Mouse (Mus musculus) spleen, adult 2 months (tissue): Measurements from ENCODE around the gene Kiz. TPM values are rescaled to one million over a fixed set of nuclear protein-coding genes. Genes with fewer than 3 reads are reported as not detected.

ENCODE experiments used
- DNase-seq, 2 experiments: peaks; one replicate each; pipeline versions ENCODE4 v3.0.0 to v3.0.0-alpha.2; 2012 to 2021; ENCODE audit warnings: low spot score in 2 of 2, low read depth in 1 of 2
- H3K27ac ChIP-seq: fragments of 200-500 bp; 2 replicates; pipeline ENCODE4 v1.5.1; 2012; ENCODE audit warnings: low read length, inconsistent platforms; ENCODE audit not compliant: insufficient read depth
- H3K27me3 ChIP-seq: fragments of 200-500 bp; 2 replicates; pipeline ENCODE4 v1.6.1; 2012; ENCODE audit warnings: mild to moderate bottlenecking, moderate library complexity, low read length, inconsistent platforms; ENCODE audit not compliant: control insufficient read depth, insufficient read depth
- H3K36me3 ChIP-seq: fragments of 200-500 bp; 2 replicates; pipeline ENCODE4 v1.6.1; 2012; ENCODE audit warnings: mild to moderate bottlenecking, low read length, inconsistent platforms; ENCODE audit not compliant: control insufficient read depth, insufficient read depth
- H3K4me1 ChIP-seq: fragments of 200-500 bp; 2 replicates; pipeline ENCODE4 v1.6.1; 2011; ENCODE audit warnings: inconsistent platforms; ENCODE audit not compliant: control insufficient read depth, insufficient read depth, insufficient read length
- H3K4me3 ChIP-seq: fragments of 200-500 bp; 2 replicates; pipeline ENCODE4 v1.5.1; 2011; ENCODE audit warnings: mild to moderate bottlenecking, inconsistent platforms; ENCODE audit not compliant: insufficient read depth, insufficient read length; ENCODE audit errors: extremely low read depth
- CTCF ChIP-seq: fragments of 200-500 bp; IDR thresholded peaks from 2 replicates; pipeline ENCODE4 v1.5.1; 2011; ENCODE audit warnings: mild to moderate bottlenecking, inconsistent platforms; ENCODE audit not compliant: insufficient read depth, insufficient read length, insufficient replicate concordance; ENCODE audit errors: extremely low read depth
- POLR2A ChIP-seq: fragments of 200-500 bp; IDR thresholded peaks from 2 replicates; pipeline ENCODE4 v1.6.1; 2011; ENCODE audit warnings: low read depth, low read length, inconsistent platforms
- WGBS: fragments of 180-500 bp; shearing (Covaris S2); methylation state at CpG from one replicate; pipeline ENCODE4 v1.1.7; 2018; 5-methylcytosine and 5-hydroxymethylcytosine counted together
- polyA plus RNA-seq: library from polyadenylated mRNA; depleted of rRNA; stranded (reverse); fragments of >200 nt; gene quantifications from 2 replicates; pipeline ENCODE4 v1.2.3, GENCODE M21; 2012

The Kiz gene
- polyA plus RNA-seq, 1 experiment: 2.3 TPM

DNA sequence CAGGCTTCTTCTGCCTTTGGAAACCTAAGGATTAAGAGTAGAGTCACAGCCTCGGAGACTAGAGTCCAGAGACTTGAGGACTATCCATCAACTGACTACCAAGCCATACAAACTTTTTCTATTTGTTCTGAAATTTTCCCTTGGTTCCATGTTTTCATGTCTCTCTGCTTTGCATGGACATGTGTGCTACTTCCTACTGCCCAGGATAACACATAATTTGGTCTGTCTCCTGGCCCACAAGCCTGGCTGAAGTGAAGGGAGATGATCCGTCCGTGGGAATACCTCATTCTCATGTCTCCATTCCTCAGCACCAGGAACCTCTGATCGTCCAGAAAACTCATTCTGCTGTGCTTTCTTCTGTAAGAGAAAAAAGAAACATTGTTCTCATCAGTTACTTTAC, 27.7 kb upstream of the Kiz start:
- Histone ChIP-seq H3K4me3 (no peak overlapping the region), H3K27me3 (peaks cover 2% of the 10 kb centered on the region; the same call in 1 of the 2 replicates), H3K27ac (no peak overlapping the region), H3K36me3 (no peaks in the 10 kb centered on the region), H3K4me1 (no peaks in the 10 kb centered on the region)
- DNase-seq: no peak
- TF ChIP-seq CTCF (no peak), POLR2A (no peak)
- 84% methylated on average over 4 of the region's 4 CpGs for WGBS

GRCm38 (mm10) chr2:146833222-146834063, 22.2 kb upstream of the Kiz start:
- Histone ChIP-seq H3K27me3 (peaks cover 34% of the 10 kb centered on the region), H3K36me3 (no peaks in the 10 kb centered on the region), H3K4me3 (no peak overlapping the region), H3K27ac (no peak overlapping the region), H3K4me1 (peaks cover 3% of the 10 kb centered on the region; the same call in 1 of the 2 replicates)
- TF ChIP-seq POLR2A: no peak
- TF ChIP-seq CTCF: no peak
- no peak for DNase-seq
- WGBS: 13% methylated on average over 31 of the region's 31 CpGs

GRCm38 (mm10) chr2:146834064-146834313, 21.7 kb upstream of the Kiz start:
- Histone ChIP-seq H3K4me3 (no peak overlapping the region), H3K27me3 (peaks cover 38% of the 10 kb centered on the region)

DNA sequence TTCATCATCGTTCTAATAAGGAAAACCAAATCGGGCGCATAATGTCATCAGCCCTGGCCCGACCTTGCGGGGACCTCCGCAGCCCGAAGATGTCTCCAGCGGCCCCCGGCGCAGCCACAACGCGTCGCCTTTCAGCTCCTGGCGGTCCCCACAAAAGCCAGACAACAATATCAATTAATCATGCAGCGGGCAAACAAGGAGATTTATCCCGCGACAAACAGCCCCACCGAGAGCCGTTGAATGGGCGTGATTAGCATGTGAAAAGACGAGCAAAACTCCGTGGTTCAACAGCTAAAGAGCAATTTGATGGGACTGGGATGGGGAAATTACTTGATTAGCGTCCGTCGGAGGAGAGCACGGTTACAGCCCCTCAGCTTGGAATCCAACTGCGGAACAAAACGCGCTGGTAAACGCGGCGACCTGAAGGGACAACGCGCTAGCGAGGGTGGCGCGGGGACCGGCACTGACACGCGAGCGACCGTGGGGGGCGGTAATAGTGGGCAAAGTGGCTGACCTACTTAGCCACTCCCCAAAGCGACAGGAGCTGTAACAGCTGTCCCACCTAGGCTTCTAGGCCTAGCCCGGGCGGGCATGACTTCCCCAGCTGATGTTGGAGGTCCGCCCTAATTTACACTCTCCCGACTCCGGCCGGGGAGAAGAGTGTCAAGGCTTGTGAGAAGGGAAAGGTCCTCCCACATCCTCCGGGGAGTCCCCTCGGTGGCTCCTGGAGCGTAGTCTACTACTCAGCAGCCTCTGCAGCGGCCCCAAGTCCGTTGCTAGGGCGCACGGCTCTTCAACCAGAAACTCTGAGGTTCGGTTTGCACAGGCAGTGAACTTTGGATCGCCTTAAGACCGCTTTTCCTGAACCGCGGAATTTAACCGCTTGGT, 21.1 kb upstream of the Kiz start:
- DNase-seq: no peak
- H3K27me3 ChIP-seq: peaks cover 43% of the 10 kb centered on the region
- H3K4me3 ChIP-seq: peak overlapping the region; percentile 10; the same call in 1 of the 2 replicates
- 2% methylated on average over 63 of the region's 63 CpGs for WGBS
- TF ChIP-seq CTCF: no peak
- no peak overlapping the region for H3K27ac ChIP-seq
- peaks cover 3% of the 10 kb centered on the region; the same call in 1 of the 2 replicates for H3K4me1 ChIP-seq
- H3K36me3 ChIP-seq: no peaks in the 10 kb centered on the region

More at GRCm38 (mm10) chr2:146834064-146834313, 21.7 kb upstream of the Kiz start:
- Histone ChIP-seq H3K4me1 (peaks cover 3% of the 10 kb centered on the region; the same call in 1 of the 2 replicates), H3K36me3 (no peaks in the 10 kb centered on the region), H3K27ac (no peak overlapping the region)
- 4% methylated on average over 5 of the region's 5 CpGs for WGBS
- no peak for TF ChIP-seq POLR2A
- TF ChIP-seq CTCF: no peak
- DNase-seq: no peak

DNA sequence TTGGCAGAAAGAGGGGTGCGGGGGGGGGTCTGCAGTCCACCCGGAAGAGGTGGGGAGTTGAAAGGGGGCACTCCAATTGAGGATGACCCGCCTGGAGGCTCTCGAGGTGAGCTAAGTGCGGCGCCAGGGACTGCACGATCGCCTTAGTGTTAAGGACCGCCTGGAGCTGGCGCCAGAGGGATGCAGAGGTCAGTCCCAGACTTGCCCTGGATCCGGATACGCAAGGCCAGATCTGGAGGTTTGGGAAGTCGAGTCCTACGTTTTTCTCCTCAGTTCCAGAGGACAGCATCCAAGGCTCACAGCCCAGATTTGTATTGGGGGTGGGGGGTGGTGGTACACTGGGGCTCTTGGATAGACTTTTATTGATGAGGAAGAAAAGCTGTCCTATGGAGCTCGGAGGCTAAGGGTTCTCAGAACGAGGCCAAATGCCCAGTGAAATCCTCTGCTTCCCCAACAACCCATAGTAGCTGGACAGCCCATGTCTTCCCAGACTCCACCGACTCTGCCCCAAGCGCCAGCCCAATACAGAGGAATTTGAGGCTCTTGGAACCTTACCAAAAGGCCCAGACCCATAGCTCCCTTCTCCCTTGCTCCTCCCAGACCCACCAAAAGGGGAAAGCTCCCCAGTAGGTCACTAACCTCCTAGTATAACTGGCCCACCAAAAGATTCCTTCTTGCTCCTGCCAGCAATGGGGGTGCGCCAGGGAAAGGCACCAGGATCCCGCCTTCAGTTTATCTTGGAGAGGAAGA, 20.2 kb upstream of the Kiz start:
- Histone ChIP-seq H3K27me3 (peaks cover 43% of the 10 kb centered on the region), H3K36me3 (no peaks in the 10 kb centered on the region), H3K4me3 (no peak overlapping the region), H3K27ac (no peak overlapping the region), H3K4me1 (peaks cover 3% of the 10 kb centered on the region; the same call in 1 of the 2 replicates)
- 9% methylated on average over 20 of the region's 20 CpGs for WGBS
- TF ChIP-seq POLR2A: no peak
- TF ChIP-seq CTCF: no peak
- DNase-seq: no peak

GRCm38 (mm10) chr2:146836246-146836645, 19.4 kb upstream of the Kiz start:
- Histone ChIP-seq H3K27me3 (peaks cover 46% of the 10 kb centered on the region), H3K36me3 (no peaks in the 10 kb centered on the region), H3K4me3 (no peak overlapping the region), H3K27ac (no peak overlapping the region), H3K4me1 (peaks cover 3% of the 10 kb centered on the region; the same call in 1 of the 2 replicates)
- no peak for TF ChIP-seq POLR2A
- TF ChIP-seq CTCF: no peak
- 4% methylated on average over 13 of the region's 13 CpGs for WGBS
- DNase-seq: no peak
